Mouse (Mus musculus): Measurements from ENCODE around the gene Mars.

DNA sequence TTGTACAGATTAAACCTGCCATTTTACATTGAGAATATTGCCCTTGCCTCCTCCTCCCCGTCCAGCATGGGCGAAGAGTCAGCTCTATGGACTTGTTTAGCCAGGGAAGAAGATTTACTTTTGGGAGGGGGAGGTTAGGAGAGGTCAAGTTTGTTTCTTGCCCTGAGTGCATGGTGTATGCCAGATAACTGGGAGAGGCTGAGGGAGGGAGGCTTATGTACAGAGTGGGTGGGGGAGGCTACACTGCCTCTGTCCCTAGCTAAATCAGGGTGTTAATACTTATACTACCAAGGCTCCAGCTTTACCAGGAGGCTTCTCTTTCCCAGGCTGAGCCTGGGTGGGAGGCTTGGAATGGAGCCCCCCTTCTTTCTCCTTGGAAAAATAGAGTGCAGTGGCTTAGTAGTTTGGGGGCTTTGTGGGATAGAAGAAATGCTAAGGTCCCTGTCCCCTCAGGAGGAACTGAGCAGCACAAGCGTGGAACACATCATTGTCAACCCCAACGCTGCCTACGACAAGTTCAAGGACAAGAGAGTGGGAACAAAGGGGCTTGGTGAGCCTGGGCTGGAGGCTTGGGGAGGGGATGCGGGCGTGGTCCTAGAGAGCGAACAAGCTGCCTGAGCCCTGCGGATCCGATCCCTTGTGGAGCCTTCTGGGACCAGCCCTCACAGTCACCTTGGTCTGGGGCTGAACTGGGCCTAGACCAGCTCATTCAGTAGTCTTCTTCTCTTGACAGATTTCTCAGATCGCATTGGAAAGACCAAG lies 37.1 kb downstream of the Mars start:
- no peak for TF ChIP-seq CTCF (IDR thresholded peaks at IDR 0.05; ENCODE audit: control insufficient read depth, insufficient read depth, insufficient replicate concordance, low read depth, low read length)
- no peak for TF ChIP-seq POLR2A (IDR thresholded peaks at IDR 0.05; ENCODE audit: control insufficient read depth, low read depth, low read length)

Measured in testis, adult 2 months (tissue).